Mouse (Mus musculus): ENCODE data around the gene Flvcr2.

The Flvcr2 gene

DNA sequence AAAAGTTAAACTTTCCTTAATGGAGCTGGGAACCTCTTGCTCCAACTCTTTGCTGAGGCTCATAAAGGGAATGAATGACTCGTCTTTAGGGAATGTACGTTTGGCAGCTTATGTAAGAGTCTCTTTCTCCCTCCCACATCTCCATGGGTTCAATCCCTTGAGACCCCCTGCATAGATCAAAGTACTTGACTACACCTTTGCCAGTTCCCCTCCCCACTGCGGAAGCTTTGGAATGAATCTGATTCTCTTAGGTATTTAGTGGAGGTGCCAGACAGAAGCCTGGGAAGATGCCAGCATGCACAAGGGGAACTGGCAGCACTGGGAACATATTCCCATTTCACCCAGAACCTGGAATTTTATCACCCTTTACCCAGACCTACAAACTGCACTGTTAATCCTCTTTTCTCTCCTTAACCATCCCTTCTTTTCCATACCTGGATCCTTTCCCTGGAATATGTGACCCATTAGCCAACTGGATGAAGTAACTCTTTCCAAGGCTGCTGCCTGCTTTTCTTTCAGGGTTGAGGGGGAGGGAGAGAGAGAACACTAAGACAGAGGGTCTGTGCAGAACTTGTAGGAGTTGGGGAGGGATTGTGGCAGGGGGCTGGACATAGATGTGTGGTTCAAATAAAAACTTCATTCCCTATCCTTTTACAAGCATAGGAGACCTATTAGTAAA lies 113.3 kb downstream of the Flvcr2 start:
- no peak for DNase-seq (ENCODE audit: low read depth, low spot score)

- no peak for DNase-seq (ENCODE audit: low read depth, low spot score)
Measured at GRCm38 (mm10) chr12:85862514-85862913, 116.2 kb downstream of the Flvcr2 start.
